Mouse (Mus musculus) bone marrow macrophage, adult 2 months (primary cell): ENCODE measurements around the gene Mto1.

Experiments
- CTCF ChIP-seq: IDR thresholded peaks from 2 replicates; pipeline ENCODE4 v1.5.1; 2012; ENCODE audit warnings: low read depth, mild to moderate bottlenecking, low read length, moderate library complexity
- POLR2A ChIP-seq: IDR thresholded peaks from 2 replicates; pipeline ENCODE4 v1.6.1; 2012; ENCODE audit warnings: mild to moderate bottlenecking, low read depth, low read length, borderline replicate concordance

DNA sequence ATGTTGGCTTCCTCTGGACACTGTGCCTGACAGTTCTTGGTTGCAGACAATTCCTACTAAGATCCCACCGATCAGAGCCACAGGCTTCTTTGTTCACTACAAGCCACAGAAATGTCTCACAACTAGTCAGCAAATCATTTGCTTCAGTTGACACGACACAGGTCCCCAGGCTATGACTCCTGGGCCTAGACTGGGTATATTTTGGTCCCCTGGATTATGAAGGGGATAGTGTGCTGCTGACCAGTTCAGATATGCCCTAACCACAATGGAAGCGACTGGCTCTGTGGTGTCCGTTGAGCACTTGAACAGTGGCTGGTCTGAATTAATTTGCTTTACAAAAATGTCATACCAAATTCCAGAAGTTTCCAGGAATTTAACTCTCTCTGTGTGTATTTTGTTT is 66.7 kb downstream of the Mto1 start:
- TF ChIP-seq CTCF (no peak), POLR2A (no peak)
